Mouse (Mus musculus): ENCODE measurements around the gene Gsto2.

The Gsto2 gene

GRCm38 (mm10) chr19:47918455-47919101 is 53.2 kb downstream of the Gsto2 start:
- peak; percentile 15 to 28 for DNase-seq (ENCODE audit: low read depth in 2 of 2, low spot score in 2 of 2)

- DNase-seq (ENCODE audit: low read depth in 2 of 2, low spot score in 2 of 2), result peak; percentile 71 to 80
Observed at GRCm38 (mm10) chr19:47919126-47919965, 54.0 kb downstream of the Gsto2 start, which contains the start of the genes Cfap43 and Itprip. TSS of gene Cfap43 (minus strand) at chr19:47919287. TSS of gene Itprip (minus strand) at chr19:47919299.

- no peak for DNase-seq (ENCODE audit: low read depth in 2 of 2, low spot score in 2 of 2)
Observed at GRCm38 (mm10) chr19:47919966-47920375, 54.6 kb downstream of the Gsto2 start.

- no peak for DNase-seq (ENCODE audit: low read depth in 2 of 2, low spot score in 2 of 2)
Observed at GRCm38 (mm10) chr19:47925819-47926218, 60.5 kb downstream of the Gsto2 start.

- no peak for DNase-seq (ENCODE audit: low read depth in 2 of 2, low spot score in 2 of 2)
Observed at GRCm38 (mm10) chr19:47927032-47927431, 61.7 kb downstream of the Gsto2 start.

GRCm38 (mm10) chr19:47929043-47929442 is 63.7 kb downstream of the Gsto2 start:
- DNase-seq (ENCODE audit: low read depth in 2 of 2, low spot score in 2 of 2), result no peak

- DNase-seq (ENCODE audit: low read depth in 2 of 2, low spot score in 2 of 2), result peak in 1 of 2 experiments; percentile 48
Observed at GRCm38 (mm10) chr19:47931982-47932638, 66.8 kb downstream of the Gsto2 start.

GRCm38 (mm10) chr19:47934146-47934545 is 68.8 kb downstream of the Gsto2 start:
- no peak for DNase-seq (ENCODE audit: low read depth in 2 of 2, low spot score in 2 of 2)

- no peak for DNase-seq (ENCODE audit: low read depth in 2 of 2, low spot score in 2 of 2)
Observed at GRCm38 (mm10) chr19:47934636-47935238, 69.4 kb downstream of the Gsto2 start.

- DNase-seq (ENCODE audit: low read depth in 2 of 2, low spot score in 2 of 2), result no peak
Observed at GRCm38 (mm10) chr19:47935530-47935929, 70.2 kb downstream of the Gsto2 start.

Measured in CD8-positive naive resting alpha-beta T cell, adult 2 months (primary cell).